Mouse (Mus musculus) forebrain, embryonic 10.5 days (tissue): ENCODE data around the gene Mmrn1. TPM values are rescaled to one million over a fixed set of nuclear protein-coding genes. Genes with fewer than 3 reads are reported as not detected.

Source experiments
- DNase-seq: peaks from one replicate; pipeline ENCODE4 v3.0.0-alpha.2; 2017; ENCODE audit warnings: low spot score; ENCODE audit errors: extremely low spot score
- H3K27ac ChIP-seq: fragments of 300-500 bp; sonication (generic); 2 replicates; pipeline ENCODE4 v1.5.1; 2016; ENCODE audit warnings: mild to moderate bottlenecking
- H3K27me3 ChIP-seq: fragments of 300-500 bp; sonication (generic); 2 replicates; pipeline ENCODE4 v1.6.1; 2016; ENCODE audit warnings: mild to moderate bottlenecking; ENCODE audit not compliant: poor library complexity, severe bottlenecking
- H3K36me3 ChIP-seq: fragments of 300-500 bp; sonication (generic); replicated peaks from 2 replicates; pipeline ENCODE4 v1.6.1; 2016; ENCODE audit warnings: mild to moderate bottlenecking, moderate library complexity
- H3K4me1 ChIP-seq: fragments of 300-500 bp; sonication (generic); 2 replicates; pipeline ENCODE4 v1.6.1; 2016
- H3K4me3 ChIP-seq: fragments of 300-500 bp; sonication (generic); 2 replicates; pipeline ENCODE4 v1.5.1; 2016; ENCODE audit warnings: mild to moderate bottlenecking, moderate library complexity
- H3K9me3 ChIP-seq: fragments of 300-500 bp; sonication (generic); 2 replicates; pipeline ENCODE4 v1.6.1; 2016; ENCODE audit warnings: mild to moderate bottlenecking, moderate library complexity
- WGBS: fragments of 180-500 bp; shearing (Covaris S2); methylation state at CpG from one replicate; pipeline ENCODE4 v1.1.7; 2016; 5-methylcytosine and 5-hydroxymethylcytosine counted together
- polyA plus RNA-seq: library from polyadenylated mRNA; unstranded; fragments of >200 nt; fragmentation: Nextera tagmentation; extraction: Ambion mirVana; gene quantifications from 2 replicates; pipeline ENCODE4 v1.2.1, GENCODE M21; 2016

Gene Mmrn1
- polyA plus RNA-seq, 1 experiment from 2014 or later: 5.9 TPM

DNA sequence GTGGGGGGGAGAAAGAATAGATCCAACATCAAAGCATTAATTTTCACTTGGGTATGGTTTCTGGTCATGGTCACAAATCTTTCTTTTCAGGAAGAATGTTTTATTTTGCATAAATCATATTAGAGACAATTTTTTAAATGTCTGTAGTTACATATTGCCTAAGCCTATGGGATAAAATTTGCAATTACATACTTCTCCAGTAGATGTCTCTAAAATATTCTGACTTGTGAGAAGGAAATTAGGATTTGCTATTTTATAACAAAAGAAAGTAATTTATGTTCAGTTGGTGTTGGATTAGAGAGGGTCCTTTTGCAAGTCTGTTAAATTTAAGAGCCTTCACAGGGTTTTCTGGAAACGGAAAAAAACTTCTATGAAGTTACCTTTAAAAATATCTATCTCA is 39.0 kb downstream of the Mmrn1 start:
- 74% methylated on average over 1 of the region's 1 CpGs for WGBS

DNA sequence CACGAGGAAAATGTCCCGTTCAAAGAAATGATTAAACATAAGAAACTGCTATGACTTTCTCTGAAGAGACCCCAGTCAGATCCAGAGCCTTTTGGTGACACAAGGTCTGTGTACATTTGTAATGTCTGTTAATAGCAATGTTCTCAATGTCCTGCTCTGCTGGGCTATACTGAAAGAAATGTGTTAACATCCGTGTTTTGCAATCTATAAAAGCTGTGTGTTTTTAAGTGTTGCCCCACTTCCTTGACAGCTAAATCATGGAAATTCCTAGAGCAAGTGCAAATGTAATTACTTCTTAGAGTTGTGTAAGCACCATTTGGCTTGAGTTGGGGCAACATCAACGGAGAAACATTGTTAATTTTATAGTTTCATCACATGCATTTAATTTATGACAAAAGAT is 42.2 kb downstream of the Mmrn1 start:
- Histone ChIP-seq H3K27me3 (no peaks in the 10 kb centered on the region), H3K9me3 (no peaks in the 10 kb centered on the region), H3K4me1 (peaks cover 9% of the 10 kb centered on the region; the same call in 1 of the 2 replicates), H3K4me3 (no peak overlapping the region), H3K27ac (no peak overlapping the region), H3K36me3 (no peaks in the 10 kb centered on the region)
- DNase-seq: no peak
- WGBS: 91% methylated on average over 4 of the region's 4 CpGs

More for the DNA sequence above, 39.0 kb downstream of the Mmrn1 start:
- Histone ChIP-seq H3K4me1 (peaks cover 5% of the 10 kb centered on the region; the same call in 1 of the 2 replicates), H3K27me3 (no peaks in the 10 kb centered on the region), H3K9me3 (no peaks in the 10 kb centered on the region), H3K27ac (no peak overlapping the region), H3K4me3 (no peak overlapping the region), H3K36me3 (no peaks in the 10 kb centered on the region)
- no peak for DNase-seq

DNA sequence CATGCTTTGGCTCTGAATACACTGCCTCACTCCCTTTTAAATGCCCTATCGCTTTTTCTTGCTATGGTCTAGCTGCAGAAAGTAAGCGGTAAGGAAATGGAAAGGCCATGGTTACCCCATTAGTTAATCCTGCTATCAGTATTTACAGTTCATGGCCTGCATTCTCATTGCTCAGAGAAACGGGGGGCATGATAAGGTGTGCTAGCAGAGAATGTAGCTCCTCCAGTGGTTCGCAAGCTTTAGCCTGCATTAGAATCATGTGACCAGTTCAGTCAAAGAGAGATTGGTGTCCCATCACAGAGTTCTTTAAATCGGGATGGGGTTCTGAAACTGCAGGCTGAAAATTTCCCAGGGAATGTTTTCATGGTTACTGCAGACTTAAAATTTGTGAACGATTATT is 44.6 kb downstream of the Mmrn1 start:
- Histone ChIP-seq H3K27ac (no peak overlapping the region), H3K4me1 (0 out of 2 replicates have a peak, but pooled peaks cover 5% of the 10 kb centered on the region), H3K4me3 (no peak overlapping the region), H3K36me3 (no peaks in the 10 kb centered on the region), H3K9me3 (no peaks in the 10 kb centered on the region), H3K27me3 (no peaks in the 10 kb centered on the region)
- WGBS: 86% methylated on average over 6 of the region's 6 CpGs
- DNase-seq: no peak

DNA sequence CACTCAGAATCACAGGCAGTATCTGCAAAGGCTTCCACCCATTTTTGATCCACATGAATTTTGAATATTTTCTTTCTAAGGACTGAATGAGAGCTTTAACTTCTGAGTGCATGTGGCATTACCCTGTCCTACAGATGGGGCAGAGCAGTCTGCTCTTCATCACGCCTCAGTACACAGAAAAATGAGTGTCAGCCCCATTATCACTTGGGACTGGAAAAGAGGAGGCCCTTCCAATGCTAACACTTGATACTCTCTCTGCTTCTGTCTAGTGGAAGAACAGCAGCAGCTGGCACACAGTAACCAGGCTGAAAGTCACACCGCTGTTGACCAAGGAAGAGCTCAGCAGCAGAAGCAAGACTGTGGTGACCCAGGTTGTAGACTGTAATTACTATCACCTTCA is 46.0 kb downstream of the Mmrn1 start:
- Histone ChIP-seq H3K9me3 (no peaks in the 10 kb centered on the region), H3K4me1 (0 out of 2 replicates have a peak, but pooled peaks cover 5% of the 10 kb centered on the region), H3K27me3 (no peaks in the 10 kb centered on the region), H3K36me3 (no peaks in the 10 kb centered on the region), H3K27ac (no peak overlapping the region), H3K4me3 (no peak overlapping the region)
- no peak for DNase-seq
- WGBS: 86% methylated on average over 2 of the region's 2 CpGs

DNA sequence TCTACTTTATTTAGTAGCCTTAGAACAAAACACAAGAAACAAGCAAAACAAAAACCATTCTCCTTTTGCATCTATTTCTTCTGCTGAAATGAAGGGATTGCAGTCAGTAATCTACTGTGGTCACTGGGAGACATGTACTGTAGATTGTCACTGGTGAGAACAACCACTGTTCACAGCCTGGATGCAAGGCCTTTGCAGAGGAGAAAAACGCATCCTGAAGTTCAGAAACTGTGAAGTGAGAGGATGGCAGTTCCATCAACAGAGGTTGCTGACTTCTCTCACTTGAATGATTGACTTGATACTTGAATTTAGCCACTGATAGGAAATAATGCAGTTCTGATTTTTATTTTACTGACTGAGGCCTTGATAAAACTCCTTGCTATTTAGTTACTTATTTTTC is 53.8 kb downstream of the Mmrn1 start:
- 86% methylated on average over 1 of the region's 1 CpGs for WGBS
- no peaks in the 10 kb centered on the region for H3K36me3 ChIP-seq
- no peaks in the 10 kb centered on the region for H3K9me3 ChIP-seq
- H3K27me3 ChIP-seq: no peaks in the 10 kb centered on the region
- DNase-seq: no peak
- H3K4me1 ChIP-seq: no peaks in the 10 kb centered on the region
- H3K4me3 ChIP-seq: no peak overlapping the region
- no peak overlapping the region for H3K27ac ChIP-seq

DNA sequence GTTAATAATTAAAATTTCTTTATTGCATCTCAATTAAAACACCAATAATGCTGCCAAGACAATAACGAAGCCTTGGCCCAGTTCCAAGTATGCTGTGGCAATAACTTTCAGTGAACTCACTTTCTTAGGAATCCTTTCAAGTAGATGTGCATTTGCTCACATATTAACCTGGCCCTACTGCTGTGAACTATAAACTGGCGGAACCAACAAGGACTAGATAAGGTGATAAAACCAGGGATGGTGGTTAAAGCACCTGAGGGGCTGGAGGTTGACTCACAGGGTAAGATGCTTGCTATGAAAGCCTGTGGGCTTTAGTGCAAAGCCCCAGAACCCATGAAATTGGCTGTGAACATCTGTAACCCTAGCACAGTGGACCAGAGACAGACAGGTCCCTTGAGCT is 54.3 kb downstream of the Mmrn1 start:
- Histone ChIP-seq H3K27me3 (no peaks in the 10 kb centered on the region), H3K9me3 (no peaks in the 10 kb centered on the region), H3K27ac (no peak overlapping the region), H3K4me1 (no peaks in the 10 kb centered on the region), H3K36me3 (no peaks in the 10 kb centered on the region), H3K4me3 (no peak overlapping the region)
- DNase-seq: no peak
- 92% methylated on average over 2 of the region's 2 CpGs for WGBS

DNA sequence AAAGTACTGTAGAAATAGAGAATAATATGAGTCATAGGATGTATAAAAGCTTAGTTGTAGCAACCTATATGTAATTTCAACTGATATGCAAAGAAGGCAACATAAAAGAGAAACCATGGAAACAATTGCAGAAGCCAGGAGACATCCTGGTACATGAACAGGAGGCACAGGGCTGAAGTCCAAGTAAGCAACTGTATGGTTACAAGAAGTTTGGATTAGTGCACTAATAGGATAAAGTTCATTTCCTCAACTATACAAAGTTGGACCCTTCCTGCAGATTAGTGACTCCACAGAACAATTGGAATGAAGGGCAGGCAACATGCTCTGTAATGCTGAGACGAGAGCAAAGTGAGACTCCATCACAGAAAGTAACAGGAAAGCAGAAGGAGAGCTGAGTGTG is 59.6 kb downstream of the Mmrn1 start:
- no peak overlapping the region for H3K27ac ChIP-seq
- no peak overlapping the region for H3K4me3 ChIP-seq
- 59% methylated on average over 1 of the region's 1 CpGs for WGBS
- H3K9me3 ChIP-seq: no peaks in the 10 kb centered on the region
- H3K27me3 ChIP-seq: no peaks in the 10 kb centered on the region
- DNase-seq: no peak
- no peaks in the 10 kb centered on the region for H3K4me1 ChIP-seq
- H3K36me3 ChIP-seq: no peaks in the 10 kb centered on the region

DNA sequence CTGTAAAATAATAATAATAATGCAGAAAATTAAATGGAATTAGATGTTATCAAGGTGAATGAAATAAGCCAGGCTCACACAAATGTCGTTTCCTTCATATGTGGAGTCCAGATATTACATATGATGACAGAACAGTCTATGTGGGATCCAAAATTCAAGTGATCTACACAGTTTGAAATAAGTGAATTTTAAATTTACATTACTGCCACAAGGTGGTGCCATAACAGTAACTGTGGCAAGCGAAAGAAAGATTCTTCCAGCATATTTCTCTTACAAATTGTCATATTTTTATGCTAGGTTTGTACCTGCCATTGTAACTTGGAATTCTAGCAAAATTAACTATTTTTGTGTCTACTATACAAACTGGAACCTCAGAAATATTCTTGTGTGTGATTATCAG is 61.1 kb downstream of the Mmrn1 start:
- WGBS: 47% methylated on average over 2 of the region's 2 CpGs
- H3K4me1 ChIP-seq: no peaks in the 10 kb centered on the region
- H3K36me3 ChIP-seq: no peaks in the 10 kb centered on the region
- H3K27ac ChIP-seq: no peak overlapping the region
- no peaks in the 10 kb centered on the region for H3K9me3 ChIP-seq
- H3K4me3 ChIP-seq: no peak overlapping the region
- no peak for DNase-seq
- no peaks in the 10 kb centered on the region for H3K27me3 ChIP-seq

DNA sequence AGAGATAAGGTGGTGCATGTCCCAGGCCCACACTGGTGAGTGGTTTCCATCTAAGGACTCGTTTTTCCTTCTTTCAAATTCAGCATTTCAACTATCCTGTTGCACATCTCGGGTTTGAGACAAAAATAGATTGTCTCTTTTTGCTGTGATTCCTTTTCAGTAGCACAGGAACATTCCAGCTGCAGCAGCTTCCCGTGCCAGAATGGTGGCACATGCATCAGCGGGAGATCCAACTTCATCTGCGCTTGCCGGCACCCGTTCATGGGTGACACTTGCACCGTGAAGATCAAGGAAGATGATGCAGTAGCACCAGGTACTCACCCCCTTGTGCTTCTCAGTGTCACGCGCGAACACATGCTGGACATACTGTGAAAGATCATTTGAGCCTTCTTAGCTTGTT is 62.1 kb downstream of the Mmrn1 start:
- Histone ChIP-seq H3K36me3 (no peaks in the 10 kb centered on the region), H3K27me3 (no peaks in the 10 kb centered on the region), H3K9me3 (no peaks in the 10 kb centered on the region), H3K4me3 (no peak overlapping the region), H3K4me1 (no peaks in the 10 kb centered on the region), H3K27ac (no peak overlapping the region)
- WGBS: 89% methylated on average over 11 of the region's 11 CpGs
- no peak for DNase-seq

DNA sequence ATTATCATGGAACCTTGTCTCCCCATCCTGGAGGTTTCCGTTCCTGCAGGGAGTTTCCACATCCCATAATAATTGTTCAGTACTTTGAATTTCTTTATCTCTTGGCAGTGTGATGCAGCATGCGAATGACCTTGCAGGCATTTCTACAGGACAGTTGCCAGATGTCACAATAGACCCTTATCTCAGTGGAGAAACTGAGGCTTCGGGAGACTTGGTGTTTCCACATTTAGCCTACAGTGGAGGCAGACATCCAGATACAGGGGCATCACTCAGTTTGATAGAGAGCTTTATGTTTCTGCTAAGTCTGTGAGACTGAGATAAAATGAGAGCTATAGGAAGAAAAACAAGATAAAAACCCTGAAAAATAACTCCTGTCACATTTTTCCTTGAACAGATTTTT is 63.0 kb downstream of the Mmrn1 start:
- DNase-seq: no peak
- no peaks in the 10 kb centered on the region for H3K9me3 ChIP-seq
- no peaks in the 10 kb centered on the region for H3K36me3 ChIP-seq
- H3K4me3 ChIP-seq: no peak overlapping the region
- no peak overlapping the region for H3K27ac ChIP-seq
- H3K4me1 ChIP-seq: no peaks in the 10 kb centered on the region
- no peaks in the 10 kb centered on the region for H3K27me3 ChIP-seq
- WGBS: 95% methylated on average over 3 of the region's 3 CpGs

DNA sequence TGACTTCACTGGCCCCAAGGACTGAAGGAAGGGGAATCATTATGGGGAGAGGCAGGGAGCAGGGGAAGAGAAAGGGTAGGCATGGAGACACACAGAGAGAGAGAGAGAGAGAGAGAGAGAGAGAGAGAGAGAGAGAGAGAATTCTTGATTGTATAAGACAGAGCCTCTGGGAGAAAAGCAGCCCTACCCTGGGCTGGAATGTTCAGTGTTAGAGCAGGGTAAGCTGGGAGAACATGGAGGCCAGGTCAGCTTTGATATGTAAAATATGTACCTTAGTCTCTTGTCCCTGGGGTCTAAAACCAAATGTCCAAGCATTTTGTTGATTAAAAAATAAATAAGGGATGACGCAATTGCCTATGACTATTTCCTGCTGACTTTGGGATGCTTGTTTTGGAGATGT is 67.6 kb downstream of the Mmrn1 start:
- WGBS: 93% methylated on average over 1 of the region's 1 CpGs
- Histone ChIP-seq H3K9me3 (no peaks in the 10 kb centered on the region), H3K4me1 (peaks cover 11% of the 10 kb centered on the region)

DNA sequence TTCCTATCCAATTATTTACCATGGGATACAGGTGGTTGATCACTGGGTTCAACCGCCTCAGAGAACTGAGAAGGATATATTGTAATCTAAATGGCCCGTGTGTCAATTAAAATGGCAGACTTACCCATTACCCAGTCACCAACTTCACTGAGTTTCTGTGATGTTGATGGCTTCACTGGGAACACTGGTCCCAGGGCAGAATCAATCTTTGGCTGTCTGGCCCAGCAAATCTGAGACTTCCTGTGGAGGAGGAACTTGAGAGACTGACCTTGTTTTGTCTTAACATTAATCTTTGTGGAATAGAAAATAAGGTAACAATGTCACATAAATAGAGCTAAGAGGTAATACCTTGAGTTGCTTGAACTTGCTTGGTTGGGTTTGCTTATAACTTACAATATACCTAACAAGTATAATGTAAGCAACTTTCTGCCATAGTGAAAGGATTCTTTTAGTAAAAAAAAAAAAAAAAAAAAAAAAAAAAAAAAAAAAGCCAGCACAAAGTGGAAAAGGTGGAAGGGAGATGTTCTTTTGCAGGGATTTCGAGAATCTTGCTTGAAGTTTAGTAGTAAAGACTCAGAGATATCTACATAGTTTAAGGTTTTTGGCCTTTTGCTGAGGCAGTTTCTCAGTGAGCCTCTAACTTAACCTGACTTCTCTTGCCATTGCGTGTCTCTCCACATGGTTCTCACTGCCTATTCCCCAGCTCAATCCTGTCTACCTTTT is 68.8 kb downstream of the Mmrn1 start:
- H3K27me3 ChIP-seq: no peaks in the 10 kb centered on the region
- 72% methylated on average over 4 of the region's 4 CpGs for WGBS

More for the DNA sequence above, 67.6 kb downstream of the Mmrn1 start:
- DNase-seq: no peak
- Histone ChIP-seq H3K4me3 (no peak overlapping the region), H3K36me3 (no peaks in the 10 kb centered on the region), H3K27ac (no peak overlapping the region), H3K27me3 (no peaks in the 10 kb centered on the region)

DNA sequence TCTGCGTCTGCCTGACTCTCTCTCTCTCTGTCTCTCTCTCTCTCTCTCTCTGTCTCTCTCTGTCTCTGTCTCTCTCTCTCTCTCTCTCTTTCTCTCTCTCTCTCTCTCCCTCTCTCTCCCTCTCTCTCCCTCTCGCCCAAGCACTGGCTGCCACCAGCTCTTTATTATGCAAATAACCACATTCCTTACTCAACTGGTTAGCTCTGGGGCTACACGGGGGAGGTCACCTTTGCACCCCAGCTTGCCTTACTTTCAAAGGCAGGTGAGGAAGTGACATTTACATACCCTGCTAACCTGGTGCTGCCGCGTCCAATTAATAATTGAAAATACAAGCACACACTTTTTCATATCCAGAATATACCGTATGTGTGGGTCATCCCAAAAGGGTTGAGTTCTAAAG is 69.3 kb downstream of the Mmrn1 start:
- no peak for DNase-seq
- 10% methylated on average over 6 of the region's 6 CpGs for WGBS
- H3K36me3 ChIP-seq: no peaks in the 10 kb centered on the region

More for the DNA sequence above, 68.8 kb downstream of the Mmrn1 start:
- Histone ChIP-seq H3K4me3 (no peak overlapping the region), H3K27ac (no peak overlapping the region), H3K4me1 (peaks cover 11% of the 10 kb centered on the region), H3K9me3 (no peaks in the 10 kb centered on the region), H3K36me3 (no peaks in the 10 kb centered on the region)
- no peak for DNase-seq

DNA sequence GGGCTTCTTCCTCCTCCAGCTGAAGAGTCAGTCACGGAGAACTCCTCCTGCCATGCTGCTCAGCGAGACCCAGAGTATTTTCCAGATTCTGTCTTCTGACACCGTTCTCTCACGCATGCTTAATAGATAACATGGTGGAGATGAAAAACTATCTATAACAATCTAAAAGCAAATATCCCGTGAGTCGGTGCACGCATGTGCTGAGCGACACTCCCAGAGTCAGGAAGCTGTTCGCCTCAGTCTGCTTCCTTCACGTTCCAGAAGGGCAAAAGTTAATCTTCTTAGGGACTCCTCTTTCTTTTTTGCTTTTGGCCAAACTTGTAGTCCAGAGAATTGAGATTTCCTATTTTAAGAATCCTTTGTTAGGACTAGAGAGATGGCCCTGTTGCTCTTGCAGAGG is 69.7 kb downstream of the Mmrn1 start:
- 37% methylated on average over 10 of the region's 10 CpGs for WGBS
- Histone ChIP-seq H3K27ac (no peak overlapping the region), H3K4me1 (peaks cover 11% of the 10 kb centered on the region), H3K9me3 (no peaks in the 10 kb centered on the region), H3K36me3 (no peaks in the 10 kb centered on the region), H3K4me3 (no peak overlapping the region), H3K27me3 (no peaks in the 10 kb centered on the region)
- DNase-seq: no peak

More for the DNA sequence above, 69.3 kb downstream of the Mmrn1 start:
- H3K9me3 ChIP-seq: no peaks in the 10 kb centered on the region
- H3K4me3 ChIP-seq: no peak overlapping the region
- H3K4me1 ChIP-seq: peaks cover 11% of the 10 kb centered on the region
- H3K27me3 ChIP-seq: no peaks in the 10 kb centered on the region
- H3K27ac ChIP-seq: no peak overlapping the region
